Mouse (Mus musculus) liver, adult 2 months (tissue): ENCODE measurements around the gene Tmem132b.

Experiments
- CTCF ChIP-seq: fragments of 200-500 bp; IDR thresholded peaks from 2 replicates; pipeline ENCODE4 v1.5.1; 2011; ENCODE audit warnings: low read depth, low read length, control low read depth
- POLR2A ChIP-seq: fragments of 200-500 bp; IDR thresholded peaks from 2 replicates; pipeline ENCODE4 v1.6.1; 2011; ENCODE audit warnings: low read length, control low read depth; ENCODE audit not compliant: insufficient read depth; ENCODE audit errors: extremely low read depth

GRCm38 (mm10) chr5:125607146-125607545, 75.6 kb downstream of the Tmem132b start:
- TF ChIP-seq POLR2A (no peak), CTCF (no peak)
